Mouse (Mus musculus): Measurements from ENCODE around the gene Gprc5a.

- TF ChIP-seq POLR2A (IDR thresholded peaks at IDR 0.05; ENCODE audit: low read depth, low read length) = no peak
- TF ChIP-seq CTCF (IDR thresholded peaks at IDR 0.05; ENCODE audit: borderline replicate concordance, insufficient read depth, low read length) = no peak
Observed at GRCm38 (mm10) chr6:135017211-135017610, 48.2 kb upstream of the Gprc5a start.

Data from embryonic fibroblast, embryonic 13.5 days (primary cell).